Mouse (Mus musculus) forebrain, postnatal 0 days (tissue): ENCODE data around the gene Gm26920. TPM values are rescaled to one million over a fixed set of nuclear protein-coding genes. Genes with fewer than 3 reads are reported as not detected.

ENCODE experiments used
- ATAC-seq: fragments of 200-750 bp; cut with Nextera tagmentation; 2 replicates; pipeline ENCODE4 v1.8.0; 2017; ENCODE audit warnings: mild to moderate bottlenecking, moderate library complexity
- DNase-seq: peaks from one replicate; pipeline ENCODE4 v3.0.0-alpha.2; 2015
- H3K27ac ChIP-seq: fragments of 300-500 bp; sonication (generic); 2 replicates; pipeline ENCODE4 v1.5.1; 2014; ENCODE audit warnings: low read depth, mild to moderate bottlenecking, antibody characterized with exemption, low read length, moderate library complexity, mixed read lengths
- H3K27me3 ChIP-seq: fragments of 300-500 bp; sonication (generic); 2 replicates; pipeline ENCODE4 v1.6.1; 2014; ENCODE audit warnings: mild to moderate bottlenecking, low read length, mixed read lengths; ENCODE audit not compliant: insufficient read depth
- H3K36me3 ChIP-seq: fragments of 300-500 bp; sonication (generic); 2 replicates; pipeline ENCODE4 v1.6.1; 2014; ENCODE audit warnings: mild to moderate bottlenecking, moderate library complexity; ENCODE audit not compliant: insufficient read depth
- H3K4me1 ChIP-seq: fragments of 300-500 bp; sonication (generic); 2 replicates; pipeline ENCODE4 v1.6.1; 2014; ENCODE audit warnings: antibody characterized with exemption; ENCODE audit not compliant: insufficient read depth
- H3K4me2 ChIP-seq: fragments of 300-500 bp; sonication (generic); 2 replicates; pipeline ENCODE4 v1.6.1; 2014; ENCODE audit warnings: low read depth, mild to moderate bottlenecking, moderate library complexity
- H3K4me3 ChIP-seq: fragments of 300-500 bp; sonication (generic); 2 replicates; pipeline ENCODE4 v1.5.1; 2014; ENCODE audit warnings: low read depth, low read length, mixed read lengths
- H3K9ac ChIP-seq: fragments of 300-500 bp; sonication (generic); 2 replicates; pipeline ENCODE4 v1.6.1; 2014; ENCODE audit warnings: mild to moderate bottlenecking
- H3K9me3 ChIP-seq: fragments of 300-500 bp; sonication (generic); 2 replicates; pipeline ENCODE4 v1.6.1; 2016; ENCODE audit warnings: low read length
- CTCF ChIP-seq: sonication (generic); IDR thresholded peaks from 2 replicates; pipeline ENCODE4 v1.5.1; 2016; ENCODE audit warnings: antibody characterized with exemption, control low read depth, low read depth
- WGBS: fragments of 180-500 bp; shearing (Covaris S2); extraction: QIAGEN DNeasy Blood & Tissue Kit; methylation state at CpG from one replicate; pipeline ENCODE4 v1.1.7; 2014; 5-methylcytosine and 5-hydroxymethylcytosine counted together
- microRNA-seq, 2 experiments: library from miRNA; unstranded; fragments of <30 nt; microRNA quantifications; one replicate each; pipeline ENCODE4; 2016
- polyA plus RNA-seq: library from polyadenylated mRNA; unstranded; fragments of >200 nt; fragmentation: Nextera tagmentation; extraction: Ambion mirVana; gene quantifications from 2 replicates; pipeline ENCODE4 v1.2.1, GENCODE M21; 2015
- total RNA-seq: library from RNA; depleted of rRNA; stranded (reverse); fragments of >200 nt; gene quantifications from 2 replicates; pipeline ENCODE4 v1.2.3, GENCODE M21; 2014; rRNA removed

Gm26920 gene
- total and polyA plus RNA-seq, 2 experiments from 2014 or later, result 1.0 to 1.1 TPM

GRCm38 (mm10) chr7:30010551-30011195 is 79.5 kb downstream of the Gm26920 start:
- DNase-seq (no peak), ATAC-seq (no peak)
- H3K4me3 ChIP-seq, result no peak overlapping the region
- H3K27ac ChIP-seq, result no peak overlapping the region
- H3K27me3 ChIP-seq, result no peaks in the 10 kb centered on the region
- 83% methylated on average over 10 of the region's 10 CpGs for WGBS
- no peaks in the 10 kb centered on the region for H3K4me1 ChIP-seq
- H3K9ac ChIP-seq, result no peak overlapping the region
- H3K36me3 ChIP-seq, result peaks cover 22% of the 10 kb centered on the region
- no peak for TF ChIP-seq CTCF
- H3K4me2 ChIP-seq, result no peak overlapping the region
- no peaks in the 10 kb centered on the region for H3K9me3 ChIP-seq

- no peak overlapping the region for H3K9ac ChIP-seq
- no peaks in the 10 kb centered on the region for H3K27me3 ChIP-seq
- H3K9me3 ChIP-seq, result no peaks in the 10 kb centered on the region
- no peaks in the 10 kb centered on the region for H3K4me1 ChIP-seq
- no peak overlapping the region for H3K4me3 ChIP-seq
- H3K36me3 ChIP-seq, result peaks cover 11% of the 10 kb centered on the region; the same call in 1 of the 2 replicates
- DNase-seq (peak; percentile 54), ATAC-seq (peak; percentile 73)
- no peak for TF ChIP-seq CTCF
- H3K4me2 ChIP-seq, result no peak overlapping the region
- WGBS, result 48% methylated on average over 21 of the region's 21 CpGs
- no peak overlapping the region for H3K27ac ChIP-seq
Observed at GRCm38 (mm10) chr7:30009321-30010085, 80.7 kb downstream of the Gm26920 start.

GRCm38 (mm10) chr7:30008020-30008690 is 82.1 kb downstream of the Gm26920 start:
- no peak overlapping the region for H3K9ac ChIP-seq
- no peak overlapping the region for H3K27ac ChIP-seq
- H3K4me1 ChIP-seq, result no peaks in the 10 kb centered on the region
- H3K27me3 ChIP-seq, result no peaks in the 10 kb centered on the region
- peak; percentile 9 for DNase-seq
- no peaks in the 10 kb centered on the region for H3K9me3 ChIP-seq
- no peak overlapping the region for H3K4me3 ChIP-seq
- WGBS, result 76% methylated on average over 6 of the region's 6 CpGs
- no peak overlapping the region for H3K4me2 ChIP-seq
- no peak for TF ChIP-seq CTCF
- ATAC-seq, result no peak
- H3K36me3 ChIP-seq, result peaks cover under 1% of the 10 kb centered on the region; the same call in 1 of the 2 replicates

GRCm38 (mm10) chr7:30007601-30008000 is 82.6 kb downstream of the Gm26920 start:
- ATAC-seq (no peak), DNase-seq (no peak)
- Histone ChIP-seq H3K4me1 (no peaks in the 10 kb centered on the region), H3K4me2 (no peak overlapping the region), H3K4me3 (no peak overlapping the region), H3K36me3 (peaks cover 4% of the 10 kb centered on the region; the same call in 1 of the 2 replicates), H3K9ac (no peak overlapping the region), H3K27ac (no peak overlapping the region), H3K9me3 (no peaks in the 10 kb centered on the region), H3K27me3 (no peaks in the 10 kb centered on the region)
- 94% methylated on average over 1 of the region's 1 CpGs for WGBS
- TF ChIP-seq CTCF, result no peak

Small RNA genes lying within 50 kb of the gene (microRNA-seq; reads per million reads assigned to microRNA genes)
- gene Gm23368, result 0 reads per million in 2 experiments

Other genes starting within 250 kb of the Gm26920 start
- 12.7 and 18.3 TPM in 2 replicates for gene Zfp940, start 236.7 kb downstream of the Gm26920 start, total RNA-seq
- 8.8 and 12.4 TPM in 2 replicates for gene Zfp940, start 236.7 kb downstream of the Gm26920 start, polyA plus RNA-seq
- gene Zfp420, start 230.4 kb downstream of the Gm26920 start, total RNA-seq, result 26.9 and 27.1 TPM in 2 replicates
- gene Zfp420, start 230.4 kb downstream of the Gm26920 start, polyA plus RNA-seq, result 9.9 and 15.5 TPM in 2 replicates
- 19.5 and 20.3 TPM in 2 replicates for gene Zfp27, start 183.8 kb downstream of the Gm26920 start, total RNA-seq
- gene Zfp27, start 183.8 kb downstream of the Gm26920 start, polyA plus RNA-seq, result 8.0 and 9.4 TPM in 2 replicates
- gene Zfp383, start 182.2 kb downstream of the Gm26920 start, total RNA-seq, result 9.5 and 11.5 TPM in 2 replicates
- 3.0 and 3.9 TPM in 2 replicates for gene Zfp383, start 182.2 kb downstream of the Gm26920 start, polyA plus RNA-seq
- gene Zfp74, start 136.3 kb downstream of the Gm26920 start, total RNA-seq, result 11.9 and 14.4 TPM in 2 replicates
- 6.6 and 15.8 TPM in 2 replicates for gene Zfp74, start 136.3 kb downstream of the Gm26920 start, polyA plus RNA-seq
- gene Zfp568, start 106.5 kb downstream of the Gm26920 start, total RNA-seq, result 5.9 and 7.3 TPM in 2 replicates
- 0.72 and 2.1 TPM in 2 replicates for gene Zfp568, start 106.5 kb downstream of the Gm26920 start, polyA plus RNA-seq
- 13.2 and 15.2 TPM in 2 replicates for gene Zfp14, start 39.0 kb downstream of the Gm26920 start, total RNA-seq
- gene Zfp14, start 39.0 kb downstream of the Gm26920 start, polyA plus RNA-seq, result 5.3 and 6.9 TPM in 2 replicates
- gene Zfp82, start 17.5 kb downstream of the Gm26920 start, total RNA-seq, result 8.0 and 11.0 TPM in 2 replicates
- gene Zfp82, start 17.5 kb downstream of the Gm26920 start, polyA plus RNA-seq, result 5.9 and 7.3 TPM in 2 replicates
- gene Zfp566, start 117 bp upstream of the Gm26920 start, total RNA-seq, result 3.6 and 5.0 TPM in 2 replicates
- gene Zfp566, start 117 bp upstream of the Gm26920 start, polyA plus RNA-seq, result 15.6 and 19.6 TPM in 2 replicates
- 69.8 and 81.0 TPM in 2 replicates for gene Zfp260, start 4.4 kb upstream of the Gm26920 start, total RNA-seq
- 51.2 and 55.5 TPM in 2 replicates for gene Zfp260, start 4.4 kb upstream of the Gm26920 start, polyA plus RNA-seq
- gene Zfp382, start 31.5 kb upstream of the Gm26920 start, total RNA-seq, result 12.3 and 25.3 TPM in 2 replicates
- gene Zfp382, start 31.5 kb upstream of the Gm26920 start, polyA plus RNA-seq, result 7.8 and 15.5 TPM in 2 replicates
- 72.9 and 87.3 TPM in 2 replicates for gene Zfp146, start 79.3 kb upstream of the Gm26920 start, total RNA-seq
- gene Zfp146, start 79.3 kb upstream of the Gm26920 start, polyA plus RNA-seq, result 6.6 and 8.7 TPM in 2 replicates
- 1.4 and 1.9 TPM in 2 replicates for gene Cox7a1, start 93.7 kb upstream of the Gm26920 start, total RNA-seq
- 4.3 and 4.9 TPM in 2 replicates for gene Cox7a1, start 93.7 kb upstream of the Gm26920 start, polyA plus RNA-seq
- gene Capns1, start 108.4 kb upstream of the Gm26920 start, total RNA-seq, result 162 and 176 TPM in 2 replicates
- 59.3 and 65.9 TPM in 2 replicates for gene Capns1, start 108.4 kb upstream of the Gm26920 start, polyA plus RNA-seq
- 71.0 and 80.9 TPM in 2 replicates for gene Polr2i, start 141.5 kb upstream of the Gm26920 start, total RNA-seq
- 186 and 247 TPM in 2 replicates for gene Polr2i, start 141.5 kb upstream of the Gm26920 start, polyA plus RNA-seq
- 151 and 204 TPM in 2 replicates for gene Tbcb, start 141.9 kb upstream of the Gm26920 start, total RNA-seq
- 475 and 558 TPM in 2 replicates for gene Tbcb, start 141.9 kb upstream of the Gm26920 start, polyA plus RNA-seq
- gene Ovol3, start 145.3 kb upstream of the Gm26920 start, total RNA-seq, result not detected in 2 replicates
- not detected in 2 replicates for gene Ovol3, start 145.3 kb upstream of the Gm26920 start, polyA plus RNA-seq
- gene Thap8, start 189.7 kb upstream of the Gm26920 start, total RNA-seq, result 0.52 TPM in 1 of 2 replicates, not detected in the other
- gene Thap8, start 189.7 kb upstream of the Gm26920 start, polyA plus RNA-seq, result 0.45 TPM in 2 replicates
- gene Wdr62, start 190.0 kb upstream of the Gm26920 start, total RNA-seq, result 2.0 and 3.2 TPM in 2 replicates
- 2.7 and 2.9 TPM in 2 replicates for gene Wdr62, start 190.0 kb upstream of the Gm26920 start, polyA plus RNA-seq
- 105 and 108 TPM in 2 replicates for gene Clip3, start 201.3 kb upstream of the Gm26920 start, total RNA-seq
- 178 and 186 TPM in 2 replicates for gene Clip3, start 201.3 kb upstream of the Gm26920 start, polyA plus RNA-seq
- gene Alkbh6, start 218.3 kb upstream of the Gm26920 start, total RNA-seq, result 70.5 and 74.1 TPM in 2 replicates
- 117 and 127 TPM in 2 replicates for gene Alkbh6, start 218.3 kb upstream of the Gm26920 start, polyA plus RNA-seq
- gene Syne4, start 224.4 kb upstream of the Gm26920 start, total RNA-seq, result 5.2 and 6.5 TPM in 2 replicates
- gene Syne4, start 224.4 kb upstream of the Gm26920 start, polyA plus RNA-seq, result 1.8 and 4.5 TPM in 2 replicates
- 0.52 TPM in 1 of 2 replicates, not detected in the other for gene E130208F15Rik, start 231.3 kb upstream of the Gm26920 start, total RNA-seq
- 0.31 TPM in 1 of 2 replicates, not detected in the other for gene E130208F15Rik, start 231.3 kb upstream of the Gm26920 start, polyA plus RNA-seq
- 9.8 and 14.6 TPM in 2 replicates for gene Sdhaf1, start 233.5 kb upstream of the Gm26920 start, total RNA-seq
- 18.4 and 20.7 TPM in 2 replicates for gene Sdhaf1, start 233.5 kb upstream of the Gm26920 start, polyA plus RNA-seq